Mouse (Mus musculus) thymus, adult 2 months (tissue): ENCODE results near the gene Sap30bp. TPM values are rescaled to one million over a fixed set of nuclear protein-coding genes. Genes with fewer than 3 reads are reported as not detected.
A peak's percentile ranks its signal among the peaks of the same experiment; 100 is the strongest.

Experiments used
- DNase-seq: peaks from one replicate; pipeline ENCODE4 v3.0.0; 2021
- H3K27ac ChIP-seq: fragments of 200-500 bp; 2 replicates; pipeline ENCODE4 v1.5.1; 2012; ENCODE audit warnings: low read length, control low read depth; ENCODE audit not compliant: control insufficient read depth, insufficient read depth
- H3K27me3 ChIP-seq: fragments of 200-500 bp; 2 replicates; pipeline ENCODE4 v1.6.1; 2012; ENCODE audit warnings: mild to moderate bottlenecking, low read length, moderate library complexity, mixed read lengths; ENCODE audit not compliant: control insufficient read depth, insufficient read depth
- H3K36me3 ChIP-seq: fragments of 200-500 bp; 2 replicates; pipeline ENCODE4 v1.6.1; 2012; ENCODE audit warnings: mild to moderate bottlenecking, low read length, moderate library complexity; ENCODE audit not compliant: control insufficient read depth, insufficient read depth
- H3K4me1 ChIP-seq: fragments of 200-500 bp; replicated peaks from 2 replicates; pipeline ENCODE4 v1.6.1; 2012; ENCODE audit warnings: low read length; ENCODE audit not compliant: control insufficient read depth, insufficient read depth
- H3K4me3 ChIP-seq: fragments of 200-500 bp; 2 replicates; pipeline ENCODE4 v1.5.1; 2012; ENCODE audit warnings: mild to moderate bottlenecking, low read length, control low read depth, moderate library complexity; ENCODE audit not compliant: control insufficient read depth, insufficient read depth
- CTCF ChIP-seq: fragments of 200-500 bp; IDR thresholded peaks from 2 replicates; pipeline ENCODE4 v1.5.1; 2012; ENCODE audit warnings: mild to moderate bottlenecking, control low read depth, low read length, moderate library complexity, borderline replicate concordance; ENCODE audit not compliant: control insufficient read depth, poor library complexity, insufficient read depth; ENCODE audit errors: extremely low read depth
- POLR2A ChIP-seq: fragments of 200-500 bp; IDR thresholded peaks from 2 replicates; pipeline ENCODE4 v1.6.1; 2012; ENCODE audit warnings: mild to moderate bottlenecking, low read length, control low read depth, moderate library complexity; ENCODE audit not compliant: control insufficient read depth, poor library complexity, insufficient read depth; ENCODE audit errors: extremely low read depth
- WGBS: fragments of 180-500 bp; shearing (Covaris S2); methylation state at CpG from one replicate; pipeline ENCODE4 v1.1.7; 2018; 5-methylcytosine and 5-hydroxymethylcytosine counted together
- polyA plus RNA-seq: library from polyadenylated mRNA; depleted of rRNA; stranded (reverse); fragments of >200 nt; gene quantifications from 2 replicates; pipeline ENCODE4 v1.2.3, GENCODE M21; 2012

The Sap30bp gene
- polyA plus RNA-seq, 1 experiment = 43.4 TPM

GRCm38 (mm10) chr11:115954712-115955111, 21.6 kb downstream of the Sap30bp start:
- no peaks in the 10 kb centered on the region for H3K4me1 ChIP-seq
- DNase-seq = no peak
- H3K27ac ChIP-seq = no peak overlapping the region
- 82% methylated on average over 5 of the region's 5 CpGs for WGBS
- H3K4me3 ChIP-seq = no peak overlapping the region
- TF ChIP-seq CTCF (no peak), POLR2A (no peak)
- peaks cover 35% of the 10 kb centered on the region for H3K36me3 ChIP-seq
- no peaks in the 10 kb centered on the region for H3K27me3 ChIP-seq

- no peaks in the 10 kb centered on the region for H3K4me1 ChIP-seq
- peaks cover 42% of the 10 kb centered on the region for H3K36me3 ChIP-seq
Measured at GRCm38 (mm10) chr11:115955195-115955858, 22.2 kb downstream of the Sap30bp start.

GRCm38 (mm10) chr11:115956453-115956852, 23.4 kb downstream of the Sap30bp start:
- no peaks in the 10 kb centered on the region for H3K4me1 ChIP-seq
- peaks cover 53% of the 10 kb centered on the region for H3K36me3 ChIP-seq
- H3K4me3 ChIP-seq = no peak overlapping the region
- H3K27me3 ChIP-seq = no peaks in the 10 kb centered on the region
- no peak overlapping the region for H3K27ac ChIP-seq
- TF ChIP-seq POLR2A (no peak), CTCF (no peak)
- no peak for DNase-seq
- WGBS = 87% methylated on average over 4 of the region's 4 CpGs

More at GRCm38 (mm10) chr11:115955195-115955858, 22.2 kb downstream of the Sap30bp start:
- Histone ChIP-seq H3K27ac (peak overlapping the region; percentile 10; the same call in 1 of the 2 replicates), H3K4me3 (no peak overlapping the region), H3K27me3 (no peaks in the 10 kb centered on the region)
- no peak for DNase-seq
- TF ChIP-seq CTCF (no peak), POLR2A (no peak)
- 70% methylated on average over 10 of the region's 10 CpGs for WGBS

GRCm38 (mm10) chr11:115957971-115958370, 24.9 kb downstream of the Sap30bp start:
- Histone ChIP-seq H3K36me3 (peaks cover 52% of the 10 kb centered on the region), H3K27me3 (no peaks in the 10 kb centered on the region)
- whole genome bisulfite sequencing = 94% methylated on average over 7 of the region's 7 CpGs

GRCm38 (mm10) chr11:115959018-115959417, 25.9 kb downstream of the Sap30bp start:
- DNase-seq = no peak
- no peak for TF ChIP-seq POLR2A
- TF ChIP-seq CTCF = no peak
- H3K4me1 ChIP-seq = no peaks in the 10 kb centered on the region
- peaks cover 55% of the 10 kb centered on the region for H3K36me3 ChIP-seq
- H3K27ac ChIP-seq = no peak overlapping the region
- WGBS = 99% methylated on average over 9 of the region's 9 CpGs
- H3K4me3 ChIP-seq = no peak overlapping the region
- H3K27me3 ChIP-seq = no peaks in the 10 kb centered on the region

More at GRCm38 (mm10) chr11:115957971-115958370, 24.9 kb downstream of the Sap30bp start:
- Histone ChIP-seq H3K4me1 (no peaks in the 10 kb centered on the region), H3K4me3 (no peak overlapping the region), H3K27ac (peak overlapping the region; percentile 19; the same call in 1 of the 2 replicates)
- no peak for TF ChIP-seq POLR2A
- TF ChIP-seq CTCF = no peak
- DNase-seq = no peak

GRCm38 (mm10) chr11:115962651-115963412, 29.8 kb downstream of the Sap30bp start:
- no peaks in the 10 kb centered on the region for H3K4me1 ChIP-seq
- H3K4me3 ChIP-seq = no peak overlapping the region
- TF ChIP-seq CTCF (no peak), POLR2A (no peak)
- H3K27ac ChIP-seq = no peak overlapping the region
- peaks cover 64% of the 10 kb centered on the region for H3K36me3 ChIP-seq
- H3K27me3 ChIP-seq = no peaks in the 10 kb centered on the region
- WGBS = 99% methylated on average over 9 of the region's 9 CpGs
- no peak for DNase-seq
